Mouse (Mus musculus): ENCODE results near the gene Fgg. TPM values are rescaled to one million over a fixed set of nuclear protein-coding genes. Genes with fewer than 3 reads are reported as not detected.

Gene Fgg
- polyA plus RNA-seq, 1 experiment from 2014 or later, result 8.8 TPM

DNA sequence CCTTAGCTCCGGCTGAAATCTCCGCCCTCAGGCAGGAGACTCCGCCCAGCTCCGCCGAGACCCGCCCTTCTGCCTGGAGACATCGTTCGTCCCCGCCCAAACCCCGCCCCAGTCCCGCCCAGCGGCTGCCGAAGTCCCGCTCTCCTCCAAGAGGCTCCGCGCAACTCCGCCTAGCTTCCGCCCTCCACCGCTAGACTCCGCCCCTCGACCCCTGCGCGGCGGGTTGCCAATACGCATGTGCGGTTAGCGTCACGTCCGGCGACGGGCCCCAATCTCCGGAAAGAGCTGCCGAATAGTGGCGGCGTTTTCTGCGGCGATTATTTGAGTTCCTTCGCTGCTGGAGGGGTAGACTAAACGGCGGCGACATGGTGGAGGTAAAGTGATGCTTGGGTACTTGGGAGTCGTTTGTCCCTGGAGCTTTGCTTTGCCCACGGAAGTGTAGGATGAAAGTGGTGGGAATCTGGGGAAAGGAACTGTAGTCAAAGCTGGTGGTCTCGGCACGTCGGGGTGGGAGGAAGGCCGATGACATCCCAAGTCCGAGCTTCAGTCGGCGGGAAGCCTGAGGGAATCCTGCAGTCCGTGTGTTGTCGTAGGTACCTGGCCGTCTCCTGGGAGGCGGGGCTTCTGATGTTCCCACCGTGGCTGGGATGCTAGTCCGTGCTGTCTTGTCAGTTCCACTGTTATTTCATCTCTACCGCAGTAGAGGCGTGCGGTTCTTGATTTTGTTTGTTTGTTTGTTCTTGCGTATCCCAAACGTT, 47.9 kb downstream of the Fgg start, which contains the start of gene Plrg1:
Gene Plrg1 (plus strand): TSS at position 242 of the 758 bp plus-strand sequence.
- Histone ChIP-seq H3K9me3 (replicated peaks) (no peaks in the 10 kb centered on the region), H3K36me3 (peaks cover 35% of the 10 kb centered on the region), H3K4me2 (peak within 1 kb of the TSS; percentile 80), H3K9ac (peak within 1 kb of the TSS; percentile 81), H3K27me3 (no peaks in the 10 kb centered on the region), H3K27ac (peak within 1 kb of the TSS; percentile 82), H3K4me3 (replicated peaks) (peak within 1 kb of the TSS; percentile 89), H3K4me1 (peaks cover 12% of the 10 kb centered on the region)
- ATAC-seq (replicated peaks; ENCODE audit: low FRiP score), result peak; percentile 99
- WGBS, result under 1% methylated on average over 59 of the region's 61 CpGs

DNA sequence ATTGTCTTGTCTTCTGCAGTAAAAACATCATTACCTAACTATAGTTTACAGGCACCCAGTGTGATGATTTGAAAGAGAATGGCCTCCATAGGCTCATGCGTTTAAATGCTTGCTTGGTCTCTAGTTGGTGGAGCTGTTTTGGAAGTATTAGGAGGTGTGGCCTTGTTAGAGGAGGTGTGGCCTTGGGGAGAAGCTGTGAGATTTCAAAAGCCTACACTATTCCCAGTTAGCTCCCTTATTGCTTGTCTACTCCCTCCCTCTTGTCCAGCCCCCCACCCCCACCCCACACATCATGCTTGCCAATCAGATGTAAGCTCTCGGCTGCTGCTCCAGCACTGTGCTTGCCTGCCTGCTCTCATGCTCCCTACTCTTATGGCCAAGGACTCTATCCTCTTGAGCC, 49.5 kb downstream of the Fgg start:
- H3K27me3 ChIP-seq, result no peaks in the 10 kb centered on the region
- 96% methylated on average over 2 of the region's 2 CpGs for WGBS
- peaks cover 51% of the 10 kb centered on the region for H3K36me3 ChIP-seq
- no peaks in the 10 kb centered on the region for H3K9me3 ChIP-seq (replicated peaks)
- 0 out of 2 replicates have a peak overlapping the region, but pooled peaks have one; percentile 80 for H3K4me2 ChIP-seq
- no peak overlapping the region for H3K9ac ChIP-seq
- peaks cover 12% of the 10 kb centered on the region for H3K4me1 ChIP-seq
- H3K4me3 ChIP-seq (replicated peaks), result no peak overlapping the region
- no peak overlapping the region for H3K27ac ChIP-seq
- no peak for ATAC-seq (replicated peaks; ENCODE audit: low FRiP score)

Other genes starting within 250 kb of the Fgg start
- 2.9 and 3.3 TPM in 2 replicates for gene Rbm46, start 131.2 kb upstream of the Fgg start, polyA plus RNA-seq (2015; fragmentation: Nextera tagmentation; extraction: Ambion mirVana)
- gene Lrat, start 103.8 kb upstream of the Fgg start, polyA plus RNA-seq (2015; fragmentation: Nextera tagmentation; extraction: Ambion mirVana), result 0.06 and 0.12 TPM in 2 replicates
- 5.5 and 12.2 TPM in 2 replicates for gene Fga, start 18.4 kb downstream of the Fgg start, polyA plus RNA-seq (2015; fragmentation: Nextera tagmentation; extraction: Ambion mirVana)
- 4.5 and 8.3 TPM in 2 replicates for gene Fgb, start 42.1 kb downstream of the Fgg start, polyA plus RNA-seq (2015; fragmentation: Nextera tagmentation; extraction: Ambion mirVana)
- 99.6 and 104 TPM in 2 replicates for gene Plrg1, start 47.8 kb downstream of the Fgg start, polyA plus RNA-seq (2015; fragmentation: Nextera tagmentation; extraction: Ambion mirVana)
- gene Dchs2, start 120.2 kb downstream of the Fgg start, polyA plus RNA-seq (2015; fragmentation: Nextera tagmentation; extraction: Ambion mirVana), result 0.12 and 0.21 TPM in 2 replicates

Data from kidney, embryonic 15.5 days (tissue).